Mouse (Mus musculus) lung, postnatal 0 days (tissue): ENCODE measurements around the gene Mall. TPM values are rescaled to one million over a fixed set of nuclear protein-coding genes. Genes with fewer than 3 reads are reported as not detected.

ENCODE experiments used
- ATAC-seq: fragments of 200-750 bp; cut with Nextera tagmentation; 2 replicates; pipeline ENCODE4 v1.8.0; 2017; ENCODE audit warnings: moderate library complexity
- DNase-seq: peaks from one replicate; pipeline ENCODE4 v3.0.0-alpha.2; 2016; ENCODE audit warnings: low spot score
- H3K27ac ChIP-seq: fragments of 300-500 bp; sonication (generic); 2 replicates; pipeline ENCODE4 v1.5.1; 2014; ENCODE audit warnings: antibody characterized with exemption, mild to moderate bottlenecking, low read length, mixed read lengths
- H3K27me3 ChIP-seq: fragments of 300-500 bp; sonication (generic); replicated peaks from 2 replicates; pipeline ENCODE4 v1.6.1; 2014; ENCODE audit warnings: low read length, mixed read lengths; ENCODE audit not compliant: insufficient read depth
- H3K36me3 ChIP-seq: fragments of 300-500 bp; sonication (generic); 2 replicates; pipeline ENCODE4 v1.6.1; 2014; ENCODE audit warnings: low read length, mixed read lengths; ENCODE audit not compliant: insufficient read depth
- H3K4me1 ChIP-seq: fragments of 300-500 bp; sonication (generic); 2 replicates; pipeline ENCODE4 v1.6.1; 2014; ENCODE audit warnings: antibody characterized with exemption, low read depth, low read length, mixed read lengths; ENCODE audit not compliant: insufficient read depth
- H3K4me2 ChIP-seq: fragments of 300-500 bp; sonication (generic); replicated peaks from 2 replicates; pipeline ENCODE4 v1.6.1; 2014; ENCODE audit warnings: low read depth, mild to moderate bottlenecking, low read length, moderate library complexity, mixed read lengths
- H3K4me3 ChIP-seq: fragments of 300-500 bp; sonication (generic); 2 replicates; pipeline ENCODE4 v1.5.1; 2014; ENCODE audit warnings: low read depth, low read length
- H3K9ac ChIP-seq: fragments of 300-500 bp; sonication (generic); replicated peaks from 2 replicates; pipeline ENCODE4 v1.6.1; 2014; ENCODE audit warnings: low read depth, mild to moderate bottlenecking
- H3K9me3 ChIP-seq: fragments of 300-500 bp; sonication (generic); 2 replicates; pipeline ENCODE4 v1.6.1; 2016; ENCODE audit warnings: low read length, mixed read lengths
- CTCF ChIP-seq: IDR thresholded peaks from 2 replicates; pipeline ENCODE4 v1.5.1; 2016; ENCODE audit warnings: antibody characterized with exemption, mild to moderate bottlenecking
- EP300 ChIP-seq: IDR thresholded peaks from 2 replicates; pipeline ENCODE4 v1.6.1; 2016; ENCODE audit warnings: antibody characterized with exemption, mild to moderate bottlenecking, control low read depth
- WGBS: fragments of 180-500 bp; shearing (Covaris S2); extraction: QIAGEN DNeasy Blood & Tissue Kit; methylation state at CpG from one replicate; pipeline ENCODE4 v1.1.7; 2014; 5-methylcytosine and 5-hydroxymethylcytosine counted together
- polyA plus RNA-seq: library from polyadenylated mRNA; unstranded; fragments of >200 nt; fragmentation: Nextera tagmentation; extraction: Ambion mirVana; gene quantifications from 2 replicates; pipeline ENCODE4 v1.2.1, GENCODE M21; 2015

Gene Mall
- 4.1 and 5.8 TPM in 2 replicates for polyA plus RNA-seq

- Histone ChIP-seq H3K9me3 (no peaks in the 10 kb centered on the region), H3K27ac (no peak within 1 kb of the TSS), H3K9ac (peak within 1 kb of the TSS; percentile 23; the same call in 1 of the 2 replicates), H3K4me3 (peak within 1 kb of the TSS; percentile 21), H3K36me3 (no peaks in the 10 kb centered on the region), H3K4me2 (peak within 1 kb of the TSS; percentile 52), H3K27me3 (no peaks in the 10 kb centered on the region), H3K4me1 (peaks cover 8% of the 10 kb centered on the region; the same call in 1 of the 2 replicates)
- ATAC-seq, result peak; percentile 42
- 3% methylated on average over 24 of the region's 26 CpGs for WGBS
- TF ChIP-seq CTCF, result no peak
- TF ChIP-seq EP300, result no peak
- peak; percentile 28 for DNase-seq
Measured at GRCm38 (mm10) chr2:127729671-127730070, at the start of gene Mall. Gene Mall, minus strand, starts transcription at chr2:127729932.

GRCm38 (mm10) chr2:127778451-127778850 is 48.7 kb upstream of the Mall start:
- TF ChIP-seq EP300 (no peak), CTCF (no peak)
- H3K27me3 ChIP-seq, result no peaks in the 10 kb centered on the region
- no peak overlapping the region for H3K27ac ChIP-seq
- H3K36me3 ChIP-seq, result peaks cover 14% of the 10 kb centered on the region
- DNase-seq, result no peak
- H3K9me3 ChIP-seq, result no peaks in the 10 kb centered on the region
- 90% methylated on average over 5 of the region's 5 CpGs for WGBS
- no peaks in the 10 kb centered on the region for H3K4me1 ChIP-seq
- no peak overlapping the region for H3K4me2 ChIP-seq
- no peak overlapping the region for H3K4me3 ChIP-seq
- H3K9ac ChIP-seq, result no peak overlapping the region
- no peak for ATAC-seq

- WGBS, result 76% methylated on average over 3 of the region's 3 CpGs
- no peak for TF ChIP-seq CTCF
- TF ChIP-seq EP300, result no peak
- no peak overlapping the region for H3K27ac ChIP-seq
- no peak overlapping the region for H3K4me3 ChIP-seq
- H3K36me3 ChIP-seq, result peaks cover 15% of the 10 kb centered on the region
- ATAC-seq (no peak), DNase-seq (no peak)
- H3K9ac ChIP-seq, result no peak overlapping the region
- H3K27me3 ChIP-seq, result no peaks in the 10 kb centered on the region
- no peaks in the 10 kb centered on the region for H3K4me1 ChIP-seq
- no peak overlapping the region for H3K4me2 ChIP-seq
- H3K9me3 ChIP-seq, result no peaks in the 10 kb centered on the region
Measured at GRCm38 (mm10) chr2:127775013-127775412, 45.3 kb upstream of the Mall start.

GRCm38 (mm10) chr2:127774578-127774941 is 44.8 kb upstream of the Mall start:
- WGBS, result 45% methylated on average over 1 of the region's 1 CpGs
- H3K9ac ChIP-seq, result no peak overlapping the region
- TF ChIP-seq CTCF, result no peak
- TF ChIP-seq EP300, result no peak
- no peaks in the 10 kb centered on the region for H3K9me3 ChIP-seq
- DNase-seq (no peak), ATAC-seq (no peak)
- H3K27me3 ChIP-seq, result no peaks in the 10 kb centered on the region
- H3K4me3 ChIP-seq, result no peak overlapping the region
- no peak overlapping the region for H3K4me2 ChIP-seq
- no peak overlapping the region for H3K27ac ChIP-seq
- H3K4me1 ChIP-seq, result no peaks in the 10 kb centered on the region
- peaks cover 16% of the 10 kb centered on the region for H3K36me3 ChIP-seq

- Histone ChIP-seq H3K4me1 (no peaks in the 10 kb centered on the region), H3K4me3 (no peak overlapping the region), H3K9me3 (no peaks in the 10 kb centered on the region), H3K27me3 (no peaks in the 10 kb centered on the region), H3K4me2 (no peak overlapping the region), H3K9ac (no peak overlapping the region), H3K27ac (no peak overlapping the region), H3K36me3 (peaks cover 16% of the 10 kb centered on the region)
- DNase-seq (no peak), ATAC-seq (no peak)
- 59% methylated on average over 13 of the region's 15 CpGs for WGBS
- TF ChIP-seq CTCF, result no peak
- no peak for TF ChIP-seq EP300
Measured at GRCm38 (mm10) chr2:127773938-127774577, 44.3 kb upstream of the Mall start.

DNA sequence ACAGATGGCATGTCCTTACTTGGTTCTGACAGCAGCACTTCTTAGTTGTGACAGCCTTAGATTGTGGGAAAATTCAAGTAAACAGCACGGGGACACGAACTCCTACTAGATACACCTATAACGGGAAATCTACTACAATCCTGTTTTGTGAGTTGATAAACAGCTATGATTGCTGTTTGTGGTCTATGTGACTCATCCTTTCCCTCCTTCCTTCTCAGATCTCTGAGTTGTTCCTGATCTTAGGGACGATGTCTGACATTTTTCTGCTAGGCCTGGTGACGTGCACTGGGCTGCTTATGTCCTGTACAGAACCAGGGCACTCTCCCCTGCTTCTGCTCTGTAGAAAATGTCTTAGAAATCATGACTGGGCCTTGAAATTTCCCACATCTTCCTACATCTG is 31.9 kb upstream of the Mall start:
- Histone ChIP-seq H3K36me3 (0 out of 2 replicates have a peak, but pooled peaks cover 6% of the 10 kb centered on the region), H3K4me3 (no peak overlapping the region), H3K4me2 (no peak overlapping the region), H3K27me3 (no peaks in the 10 kb centered on the region), H3K4me1 (no peaks in the 10 kb centered on the region), H3K9me3 (no peaks in the 10 kb centered on the region), H3K9ac (no peak overlapping the region), H3K27ac (no peak overlapping the region)
- TF ChIP-seq CTCF (no peak), EP300 (no peak)
- 86% methylated on average over 5 of the region's 5 CpGs for WGBS
- DNase-seq (no peak), ATAC-seq (no peak)
